Mouse (Mus musculus) left cerebral cortex, adult 2 months (tissue): Measurements from ENCODE around the gene Ttyh2. TPM values are rescaled to one million over a fixed set of nuclear protein-coding genes. Genes with fewer than 3 reads are reported as not detected.

Experiments
- DNase-seq, 2 experiments: peaks; one replicate each; pipeline ENCODE4 v3.0.0; 2021 to 2022; ENCODE audit warnings: low spot score in 2 of 2, mixed read lengths in 1 of 2; ENCODE audit errors: extremely low spot score in 1 of 2
- H3K27ac ChIP-seq: fragments of 200-600 bp; 2 replicates; pipeline ENCODE4 v1.8.1; 2022
- H3K4me3 ChIP-seq: fragments of 200-600 bp; 2 replicates; pipeline ENCODE4 v1.8.1; 2022
- CTCF ChIP-seq: fragments of 200-600 bp; IDR thresholded peaks from 2 replicates; pipeline ENCODE4 v1.8.1; 2022; ENCODE audit warnings: antibody characterized with exemption, mild to moderate bottlenecking, moderate library complexity
- intact Hi-C: fragments of 180-260 bp; cut with DNase I; formaldehyde crosslinking; loops from one replicate; pipeline ENCODE4 v1.15.1; 2025
- total RNA-seq, 2 experiments: library from RNA; stranded (reverse); gene quantifications; 2 replicates each; pipeline ENCODE4 v1.2.3; 2021

Gene Ttyh2
- total RNA-seq, 2 experiments from 2014 or later: 18.5 to 18.6 TPM

DNA sequence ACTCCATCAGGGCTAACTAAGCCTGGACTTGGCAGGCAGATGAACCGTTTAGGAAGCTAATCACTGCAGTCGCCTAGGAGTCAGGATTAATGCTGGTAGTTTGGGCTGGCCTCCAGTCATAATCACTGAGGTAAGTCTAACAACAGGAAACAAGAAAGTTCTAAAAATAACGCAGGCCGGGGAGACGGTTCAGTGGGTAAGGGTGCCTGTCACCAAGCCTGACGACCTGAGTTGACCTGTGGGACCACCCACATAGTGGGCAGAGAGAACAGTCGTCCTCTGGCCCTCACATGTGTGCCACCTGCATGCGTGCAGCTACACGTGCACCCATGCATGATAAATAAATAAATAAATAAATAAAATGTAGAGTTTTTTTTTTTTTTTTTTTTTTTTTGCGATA lies 65.4 kb downstream of the Ttyh2 start:
- intact Hi-C loops: loop anchor here (10.0 kb wide), 1 partner anchor 314 kb away; no protein-coding TSS in a partner anchor
- DNase-seq: no peak
- Histone ChIP-seq H3K4me3 (no peak overlapping the region), H3K27ac (no peak overlapping the region)
- no peak for TF ChIP-seq CTCF

DNA sequence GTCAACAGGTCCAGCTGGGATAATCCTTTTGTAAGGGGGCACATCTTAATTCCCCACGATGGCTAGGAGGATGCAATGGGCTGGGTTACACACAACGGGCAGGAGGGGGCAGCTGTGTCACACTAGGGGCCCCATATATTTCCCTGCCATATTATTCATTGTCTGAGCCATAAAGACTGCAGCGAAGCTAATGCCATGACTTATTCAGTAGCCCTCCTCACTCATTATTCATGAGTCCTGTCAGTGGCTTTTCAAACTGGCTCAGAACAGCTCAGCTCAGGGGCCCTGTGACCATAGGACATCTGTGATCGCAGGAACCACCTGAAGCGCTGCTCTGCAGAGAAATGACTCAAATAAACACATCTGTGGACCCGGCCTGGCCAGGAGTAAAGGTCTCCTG lies 66.2 kb downstream of the Ttyh2 start:
- DNase-seq: no peak
- intact Hi-C loops: loop anchor here (10.0 kb wide), 1 partner anchor 313 kb away; no protein-coding TSS in a partner anchor
- TF ChIP-seq CTCF: no peak

DNA sequence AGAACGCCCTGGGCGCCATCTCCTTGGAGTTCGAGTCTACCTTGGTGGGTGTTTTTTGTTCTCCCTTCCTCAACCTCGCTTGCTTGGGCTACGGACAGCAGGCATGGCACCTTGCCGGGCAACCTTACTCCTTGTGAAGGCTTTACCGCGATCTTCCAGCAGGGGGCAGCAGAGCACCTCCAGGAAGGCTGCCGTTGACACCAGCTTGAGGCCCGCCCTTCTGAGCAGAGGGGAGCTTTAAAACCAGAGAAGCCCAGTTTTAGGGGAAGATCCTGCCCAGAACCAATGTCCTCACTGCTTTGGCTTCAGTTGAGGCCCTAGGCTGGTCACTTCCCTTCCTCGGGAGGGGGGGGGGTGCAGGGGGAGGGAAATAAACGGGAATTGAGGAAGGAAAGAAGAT lies 69.9 kb downstream of the Ttyh2 start:
- Histone ChIP-seq H3K4me3 (no peak overlapping the region), H3K27ac (no peak overlapping the region)
- peak; percentile 89 to 95 for DNase-seq
- intact Hi-C loops: loop anchor here (1.0 to 10.0 kb wide), 3 partner anchors 44 to 310 kb away; no protein-coding TSS in a partner anchor
- TF ChIP-seq CTCF: peak; percentile 94

More for the DNA sequence above, 66.2 kb downstream of the Ttyh2 start:
- Histone ChIP-seq H3K27ac (no peak overlapping the region), H3K4me3 (no peak overlapping the region)

DNA sequence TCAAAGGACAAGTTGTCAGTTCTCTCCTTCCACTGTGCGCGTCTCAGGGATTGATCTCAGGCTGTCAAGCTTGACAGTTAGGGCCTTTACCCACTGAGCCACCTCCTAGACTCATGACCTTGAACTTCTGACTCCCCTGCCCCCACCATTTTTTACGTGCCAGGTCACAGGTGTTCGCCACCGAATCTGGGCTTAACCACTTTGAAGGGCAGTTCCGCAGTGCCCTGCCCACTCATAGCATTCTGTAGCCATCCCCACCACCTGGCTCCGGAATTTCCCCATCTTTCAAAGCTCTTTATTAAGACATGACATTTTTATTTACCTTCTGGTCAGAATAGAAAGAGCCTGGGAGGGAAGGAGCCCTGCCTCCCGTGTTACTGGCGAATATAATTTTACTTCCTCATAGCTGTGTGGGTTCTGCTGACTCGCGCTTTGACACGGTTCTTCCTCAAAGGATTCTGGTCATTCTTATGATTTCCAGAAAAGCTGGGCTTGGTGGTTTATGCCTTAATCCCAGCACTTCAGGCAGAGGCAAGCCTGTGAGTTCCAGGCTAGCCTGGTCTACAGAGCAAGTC lies 72.4 kb downstream of the Ttyh2 start:
- DNase-seq: no peak
- Histone ChIP-seq H3K27ac (no peak overlapping the region), H3K4me3 (no peak overlapping the region)
- no peak for TF ChIP-seq CTCF
- intact Hi-C loops: loop anchor here (10.0 kb wide), 1 partner anchor 307 kb away; no protein-coding TSS in a partner anchor

DNA sequence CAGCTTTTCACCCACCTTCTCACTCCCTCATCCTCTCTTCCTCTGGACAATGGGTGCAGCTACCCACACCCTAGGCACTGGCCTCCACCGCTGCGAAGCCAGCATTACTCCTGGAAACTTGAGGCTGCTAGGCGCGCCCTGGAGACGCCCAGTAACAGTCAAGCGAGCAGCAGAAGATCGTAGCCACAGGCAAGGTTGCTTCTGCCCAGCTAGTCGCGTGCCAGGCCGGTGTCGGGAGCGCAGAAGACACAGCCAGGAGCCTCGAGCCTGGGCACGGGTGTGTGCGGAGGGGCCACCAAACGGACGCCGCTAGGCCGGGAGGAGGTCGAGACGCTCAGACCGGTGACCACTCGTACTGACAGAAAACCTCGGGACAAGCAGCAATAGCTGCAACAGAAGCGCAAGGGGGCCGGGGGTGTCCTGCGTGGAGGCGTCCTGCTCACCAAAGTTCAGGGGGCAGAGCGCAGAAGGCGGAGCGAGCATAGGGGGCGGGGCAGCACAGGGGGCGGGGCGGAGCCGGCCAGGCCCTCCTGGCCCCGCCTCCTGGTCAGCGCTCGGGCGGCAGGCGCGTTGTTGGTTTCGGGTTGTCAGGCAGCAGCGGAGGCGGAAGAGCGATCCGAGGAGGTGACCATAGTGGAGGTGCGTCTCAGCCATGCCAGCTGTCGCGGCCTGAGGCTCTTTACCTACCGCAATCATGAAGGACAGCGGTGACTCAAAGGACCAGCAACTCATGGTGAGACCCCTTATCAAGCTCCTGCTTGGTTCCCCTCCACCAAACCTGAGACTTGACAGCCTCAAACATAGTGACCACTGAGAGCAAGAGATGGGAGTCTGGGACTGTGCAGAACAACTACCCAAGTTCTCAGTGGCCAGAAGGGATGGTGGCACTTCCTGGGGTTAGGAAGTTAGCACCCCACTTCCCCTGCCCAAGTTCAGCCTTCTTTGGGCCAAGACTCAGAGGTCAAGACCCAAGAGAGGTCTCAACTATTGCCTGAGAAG lies 89.9 kb downstream of the Ttyh2 start, which contains the start of gene Kif19a:
TSS of gene Kif19a (plus strand) at position 569 of the 999 bp plus-strand sequence.
- H3K4me3 ChIP-seq: peak within 1 kb of the TSS; percentile 43
- intact Hi-C loops: no loop called here
- peak in 1 of 2 experiments; percentile 22 for DNase-seq
- TF ChIP-seq CTCF: no peak
- H3K27ac ChIP-seq: no peak within 1 kb of the TSS

DNA sequence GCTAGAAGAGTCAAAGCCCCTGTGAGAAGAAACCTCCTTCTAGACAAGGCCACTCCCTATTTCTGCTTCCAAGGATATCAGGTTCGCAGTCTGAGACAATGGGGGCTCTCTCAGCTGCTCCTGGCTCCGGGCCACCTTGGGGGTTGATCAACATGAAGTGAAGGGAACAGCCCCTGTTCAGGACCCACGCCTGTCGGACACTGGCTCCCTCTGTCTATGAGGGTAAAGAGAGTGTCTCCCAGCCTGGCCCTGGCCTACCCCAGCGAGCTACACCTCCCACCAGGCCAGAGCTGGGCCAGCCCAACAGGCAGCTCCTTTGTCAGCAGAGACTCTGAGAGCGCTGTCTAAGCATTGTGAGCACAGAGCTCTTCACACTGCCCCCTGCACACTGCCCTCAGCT lies 94.7 kb downstream of the Ttyh2 start:
- Histone ChIP-seq H3K27ac (no peak overlapping the region), H3K4me3 (no peak overlapping the region)
- TF ChIP-seq CTCF: no peak
- DNase-seq: no peak
- intact Hi-C loops: no loop called here

Other genes with a start within 250 kb of the Ttyh2 start
- gene Rpl38, start 6.9 kb upstream of the Ttyh2 start, total RNA-seq: 100 to 1,000 TPM; 817 to 866 TPM
- gene Dnaic2, start 52.0 kb downstream of the Ttyh2 start, total RNA-seq: 1 to 10 TPM in 1 of 2 experiments, under 1 TPM in 1; 1.00 to 1.8 TPM
- gene Kif19a, start 90.0 kb downstream of the Ttyh2 start, total RNA-seq: 1 to 10 TPM; 3.2 to 3.6 TPM
- 10 to 100 TPM; 29.5 to 29.8 TPM for gene Btbd17, start 120.5 kb downstream of the Ttyh2 start, total RNA-seq
- gene Gpr142, start 123.5 kb downstream of the Ttyh2 start, total RNA-seq: not detected
- 1 to 10 TPM; 4.0 to 5.4 TPM for gene Gprc5c, start 175.7 kb downstream of the Ttyh2 start, total RNA-seq
- under 1 TPM; 0.56 to 0.84 TPM for gene Cd300a, start 214.6 kb downstream of the Ttyh2 start, total RNA-seq